Mouse (Mus musculus) olfactory bulb, adult 2 months (tissue): ENCODE data around the gene Slc35f6.

ENCODE experiments used
- CTCF ChIP-seq: fragments of 200-500 bp; IDR thresholded peaks from 2 replicates; pipeline ENCODE4 v1.5.1; 2012; ENCODE audit warnings: low read depth, mild to moderate bottlenecking, low read length, moderate library complexity; ENCODE audit not compliant: insufficient read depth
- POLR2A ChIP-seq: fragments of 200-500 bp; IDR thresholded peaks from 2 replicates; pipeline ENCODE4 v1.6.1; 2012; ENCODE audit warnings: mild to moderate bottlenecking, low read depth, low read length, moderate library complexity; ENCODE audit not compliant: insufficient read depth

- no peak for TF ChIP-seq CTCF
- no peak for TF ChIP-seq POLR2A
These were observed 1.8 kb downstream of the Slc35f6 start for GRCm38 (mm10) chr5:30649558-30649957.
